Mouse (Mus musculus): Measurements from ENCODE around the gene Mov10.
"Not testable (repeated sequence)": the region's sequence is repeated elsewhere in the genome, so short reads cannot be mapped to it uniquely, and the experiment has no call there.

Mov10 gene

DNA sequence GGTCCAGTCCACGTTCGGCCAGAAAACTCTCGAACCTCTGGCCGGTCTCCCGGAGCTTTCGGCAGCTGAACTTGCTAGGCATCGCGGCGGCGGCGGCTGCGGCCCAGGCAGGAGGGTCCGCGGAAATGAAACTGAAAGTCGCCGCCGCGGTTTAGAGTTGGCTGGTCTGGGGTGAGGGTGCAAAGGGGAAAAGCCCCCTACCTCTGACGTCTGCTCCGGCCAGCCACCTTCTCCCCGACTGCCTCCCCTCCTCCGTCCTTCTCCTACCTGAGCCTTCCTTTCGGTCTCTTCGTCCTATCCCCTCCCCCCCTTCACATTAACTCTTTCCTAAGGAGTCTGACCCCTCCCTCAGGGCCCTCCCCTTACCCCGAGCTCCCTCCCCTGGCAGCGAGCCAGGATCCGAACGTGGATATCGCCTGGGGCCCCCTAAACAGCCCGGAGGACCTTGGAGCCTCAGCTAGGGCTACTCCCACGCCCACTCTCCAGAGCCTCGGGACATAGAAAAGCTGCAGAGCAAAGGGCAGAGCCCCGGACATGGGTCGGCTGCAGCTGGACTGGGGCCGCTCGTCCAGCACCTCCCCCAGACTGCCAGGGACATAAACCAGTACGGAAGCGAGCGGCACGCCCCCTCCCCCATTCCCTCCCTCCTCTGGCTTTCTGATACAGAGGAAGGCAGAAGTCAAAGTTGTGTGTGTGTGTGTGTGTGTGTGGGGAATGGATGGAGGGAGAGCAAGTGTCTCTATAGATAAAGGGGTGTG lies at the start of gene Mov10:
Mov10 (minus strand) TSS at position 573 of the 758 bp plus-strand sequence.
- peak; percentile 85 for DNase-seq (ENCODE audit: inconsistent ontology term)

- not testable (repeated sequence) for DNase-seq (ENCODE audit: inconsistent ontology term)
Observed at GRCm38 (mm10) chr3:104866674-104867073, 48.3 kb upstream of the Mov10 start.

DNA sequence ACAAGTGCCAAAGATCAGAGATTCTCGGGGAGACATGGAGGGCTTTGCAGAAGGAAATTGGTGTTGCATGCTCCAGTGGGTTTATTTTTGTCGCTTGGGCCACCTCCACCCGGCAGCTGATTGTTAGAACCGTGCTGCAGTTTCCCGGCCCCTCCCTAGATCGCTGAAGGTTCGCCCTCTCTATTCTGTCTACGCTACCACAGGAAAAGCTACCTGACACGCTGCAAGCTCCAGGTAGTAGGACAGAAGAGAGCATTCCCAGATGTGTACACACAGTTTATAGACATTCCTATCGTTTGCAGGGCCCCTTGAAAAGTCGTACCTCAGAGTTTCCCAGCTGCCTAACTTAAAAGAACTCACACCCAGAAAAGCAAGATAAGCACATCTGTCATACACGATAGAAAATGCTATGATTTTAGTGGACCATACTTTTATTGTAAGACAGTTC lies 47.0 kb upstream of the Mov10 start:
- peak; percentile 27 for DNase-seq (ENCODE audit: inconsistent ontology term)

DNA sequence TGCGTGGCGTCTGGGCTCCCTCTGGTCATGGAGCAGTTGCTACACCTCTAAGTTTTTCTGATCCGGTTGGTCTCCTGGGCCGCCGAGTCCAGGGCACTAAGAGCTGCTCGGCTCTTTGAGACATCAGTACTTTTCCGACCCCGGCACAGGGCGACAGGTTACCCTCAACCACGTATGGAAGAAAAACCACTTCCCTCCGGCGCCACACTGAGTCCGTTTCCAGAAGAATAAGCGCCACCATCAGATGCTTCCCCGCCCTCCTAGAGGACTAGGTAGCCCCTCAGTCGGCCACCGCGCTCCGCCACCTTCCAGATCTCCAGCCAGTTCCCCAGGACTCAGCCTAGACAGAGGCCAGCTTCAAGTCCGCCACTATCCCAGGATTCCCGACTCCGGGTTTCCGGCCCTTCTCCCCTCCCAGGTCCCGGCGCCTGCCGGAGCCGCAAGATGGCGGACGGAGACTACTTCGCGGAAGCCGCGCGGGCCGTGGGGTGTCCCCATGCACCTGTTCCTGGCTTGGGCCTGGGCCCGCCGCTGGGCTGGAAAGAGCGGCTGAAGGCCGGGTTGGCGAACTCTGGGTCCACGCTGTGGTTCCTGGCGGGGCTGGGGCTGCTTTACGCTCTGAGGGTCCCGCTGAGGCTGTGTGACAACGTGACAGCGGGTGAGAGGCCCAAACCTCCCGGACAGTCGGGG lies 46.4 kb upstream of the Mov10 start:
- peak; percentile 92 for DNase-seq (ENCODE audit: inconsistent ontology term)

DNA sequence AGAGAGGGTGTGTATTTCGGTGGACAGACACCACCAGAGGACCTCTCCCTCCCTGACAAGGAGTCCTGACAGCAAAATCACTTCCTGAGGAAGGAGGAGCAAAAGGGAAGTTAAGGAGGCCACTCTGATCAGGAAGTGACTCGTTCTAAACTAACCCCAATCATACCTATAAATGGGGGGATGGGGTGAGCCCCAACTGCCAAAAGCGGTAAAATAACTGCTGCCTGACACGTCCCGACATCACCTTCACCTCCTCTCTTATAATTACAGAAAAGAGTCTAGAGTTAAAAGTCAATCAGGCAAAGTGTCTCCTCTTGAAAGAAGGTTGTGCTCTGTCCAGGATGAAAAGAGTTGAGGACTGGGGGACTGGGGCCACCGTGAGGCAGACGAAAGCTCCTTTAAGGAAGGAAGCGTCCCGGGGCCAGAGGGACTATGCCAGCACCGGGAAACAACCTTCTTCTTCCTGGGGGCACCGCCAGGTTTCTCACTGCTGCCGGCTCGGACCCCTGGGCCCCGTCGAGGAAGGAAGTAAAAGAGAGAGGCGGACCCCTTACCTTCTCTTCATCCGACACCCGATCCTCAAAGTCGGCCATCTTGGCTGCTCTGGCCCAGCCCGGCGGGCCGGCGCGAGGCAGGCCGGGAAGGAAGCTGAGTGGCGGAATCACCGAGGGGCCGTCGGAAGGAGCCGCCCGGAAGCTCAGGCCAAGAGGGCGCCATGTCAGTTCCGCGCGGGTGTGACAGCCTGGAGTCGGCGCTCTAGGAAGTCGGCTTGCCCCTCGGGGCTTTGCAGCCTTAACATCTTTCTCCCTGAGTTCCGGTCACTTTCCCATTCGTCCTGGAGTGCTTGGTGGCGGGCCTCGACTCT lies 45.7 kb upstream of the Mov10 start, which contains the start of the genes St7l and Capza1:
St7l (plus strand) TSS at position 220 of the 865 bp plus-strand sequence.
Capza1 (minus strand) TSS at position 720 of the 865 bp plus-strand sequence.
- peak; percentile 91 for DNase-seq (ENCODE audit: inconsistent ontology term)

DNA sequence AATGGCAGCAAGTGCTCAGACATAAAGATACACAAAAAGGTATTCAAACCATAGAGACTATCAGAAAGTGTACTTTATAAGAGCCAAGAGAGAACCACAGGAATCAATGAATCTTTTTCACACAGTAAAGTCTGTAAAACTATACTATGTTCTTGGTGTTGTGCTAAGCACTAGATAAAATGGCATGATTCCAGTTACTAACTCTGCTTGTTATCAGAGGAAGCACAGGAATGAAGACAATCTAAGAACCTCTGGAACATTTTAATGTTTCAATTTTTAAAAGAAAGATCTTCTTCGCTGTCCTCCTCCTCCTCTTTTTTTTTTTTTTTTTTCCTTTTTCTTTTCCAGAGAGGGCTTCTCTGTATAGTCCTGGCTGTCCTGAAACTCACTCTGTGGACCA lies 40.2 kb upstream of the Mov10 start:
- no peak for DNase-seq (ENCODE audit: inconsistent ontology term)

DNA sequence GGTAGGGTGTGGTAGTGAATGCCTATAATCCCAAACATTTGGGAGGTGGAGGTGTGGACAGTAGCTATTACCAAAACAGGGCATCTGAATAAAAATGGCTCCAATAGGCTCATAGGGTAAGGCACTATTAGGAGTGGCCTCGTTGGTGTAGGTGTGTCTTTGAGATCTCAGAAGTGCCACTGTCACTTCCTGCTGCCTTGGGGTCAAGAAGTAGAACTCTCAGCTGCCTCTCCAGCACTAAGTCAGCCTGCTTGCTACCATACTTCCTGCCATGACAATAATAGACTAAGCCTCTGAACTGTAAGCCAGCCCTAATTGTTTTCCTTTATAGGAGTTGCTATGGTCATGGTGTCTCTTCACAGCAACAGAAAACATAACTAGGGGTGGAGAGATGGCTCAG lies 37.7 kb upstream of the Mov10 start:
- DNase-seq (ENCODE audit: inconsistent ontology term), result no peak

GRCm38 (mm10) chr3:104854866-104855265 lies 36.5 kb upstream of the Mov10 start:
- no peak for DNase-seq (ENCODE audit: inconsistent ontology term)

DNA sequence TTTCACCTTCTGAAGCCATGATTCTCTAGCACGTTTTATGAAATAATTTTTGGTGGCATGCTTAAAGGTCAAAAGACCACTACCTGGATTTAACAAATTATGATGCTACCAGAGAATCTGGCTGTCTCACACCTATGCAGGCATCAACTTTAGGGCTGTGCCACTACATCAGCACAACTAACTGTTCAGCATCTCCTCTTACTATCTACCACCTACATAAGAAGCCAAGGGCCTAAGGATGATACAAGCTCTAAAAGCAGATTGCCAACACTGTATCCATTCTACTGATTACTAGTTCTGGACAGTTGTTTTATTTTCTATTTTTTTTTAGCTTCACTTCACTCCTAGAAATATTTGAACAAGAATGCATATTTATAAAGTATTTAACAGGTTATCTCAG lies 36.1 kb upstream of the Mov10 start:
- no peak for DNase-seq (ENCODE audit: inconsistent ontology term)

- DNase-seq (ENCODE audit: inconsistent ontology term), result no peak
Observed at GRCm38 (mm10) chr3:104846601-104847000, 28.2 kb upstream of the Mov10 start.

DNA sequence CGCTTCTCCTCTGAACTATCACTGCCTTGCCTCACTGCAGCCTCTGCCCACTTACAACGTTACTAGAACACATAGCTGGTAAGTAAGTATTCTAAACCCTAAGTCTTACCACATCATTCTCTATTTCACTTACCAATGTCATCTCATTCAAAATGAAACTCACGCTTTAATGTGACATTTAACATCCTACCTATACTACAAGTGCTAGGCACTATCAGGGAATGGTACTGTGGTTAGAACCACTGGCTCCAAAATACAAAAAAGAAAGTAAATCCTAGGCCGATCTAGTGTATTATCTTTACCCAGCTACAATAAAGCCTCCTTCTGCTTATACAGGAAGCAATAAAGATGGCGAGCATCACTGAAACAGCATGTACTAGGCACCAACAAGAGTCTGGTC lies 22.7 kb upstream of the Mov10 start:
- DNase-seq (ENCODE audit: inconsistent ontology term), result no peak

- DNase-seq (ENCODE audit: inconsistent ontology term), result no peak
Observed at GRCm38 (mm10) chr3:104835797-104836196, 17.4 kb upstream of the Mov10 start.

GRCm38 (mm10) chr3:104822413-104822812 lies 4.0 kb upstream of the Mov10 start:
- DNase-seq (ENCODE audit: inconsistent ontology term), result no peak

DNA sequence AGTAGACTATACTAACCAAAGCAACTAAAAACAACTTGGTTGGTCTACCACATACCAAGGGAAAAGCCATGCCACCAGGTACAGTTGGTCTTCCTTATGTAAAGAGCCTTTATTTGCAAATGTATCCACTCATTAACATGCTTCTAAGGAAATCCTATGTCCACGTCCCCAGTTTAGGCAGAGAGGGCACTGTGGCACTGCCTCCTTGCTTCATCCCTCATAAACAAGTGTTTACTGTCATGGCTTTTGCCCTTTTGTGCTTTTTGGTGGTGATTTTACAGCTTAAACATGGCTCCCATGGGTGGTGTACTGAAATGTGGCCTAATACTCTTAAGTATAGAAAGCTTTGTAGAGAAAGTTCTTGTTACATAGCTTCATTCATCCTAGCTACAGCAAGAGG lies 2.1 kb upstream of the Mov10 start:
- no peak for DNase-seq (ENCODE audit: inconsistent ontology term)

- DNase-seq (ENCODE audit: inconsistent ontology term), result no peak
Observed at GRCm38 (mm10) chr3:104818749-104819134, 379 bp upstream of the Mov10 start.

- DNase-seq (ENCODE audit: inconsistent ontology term), result peak; percentile 75
Observed at GRCm38 (mm10) chr3:104817481-104817990, 827 bp downstream of the Mov10 start.

DNA sequence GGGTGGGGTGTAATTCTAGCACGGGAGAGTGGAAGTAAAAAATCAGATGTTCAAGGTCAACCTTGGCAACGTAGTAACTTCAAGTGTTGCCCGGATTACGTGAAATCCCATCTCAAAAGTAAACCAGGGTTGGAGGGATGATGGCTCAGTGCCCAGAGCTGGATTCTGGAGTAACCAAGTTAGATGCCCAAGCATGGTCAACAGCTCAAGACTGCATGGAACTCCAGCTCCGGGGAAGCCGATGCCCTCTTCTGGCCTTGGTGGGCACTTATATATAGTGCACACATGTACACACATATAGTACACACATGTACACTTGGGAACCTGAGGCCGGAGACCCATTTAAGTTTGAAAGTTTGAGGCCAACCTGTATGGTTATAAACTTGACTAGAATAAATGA lies 2.2 kb downstream of the Mov10 start:
- DNase-seq (ENCODE audit: inconsistent ontology term), result no peak

DNA sequence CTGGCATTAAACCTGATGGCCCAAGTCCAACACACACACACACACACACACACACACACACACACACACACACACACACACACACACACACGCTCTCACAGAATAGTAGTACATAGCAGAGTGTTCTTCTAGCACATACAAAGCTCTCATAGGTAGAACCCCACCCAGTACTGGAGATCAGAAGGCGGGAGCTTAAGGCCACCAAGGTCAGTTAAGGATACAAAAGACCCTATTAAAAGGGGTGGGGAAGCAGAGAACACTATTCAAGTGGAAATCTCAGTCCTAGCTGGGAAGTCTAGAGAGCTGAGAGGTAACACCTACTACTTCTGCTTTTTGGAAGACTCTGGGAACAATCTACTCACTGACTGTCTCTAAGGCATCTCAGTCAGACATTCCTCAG lies 3.0 kb downstream of the Mov10 start:
- DNase-seq (ENCODE audit: inconsistent ontology term), result no peak

DNA sequence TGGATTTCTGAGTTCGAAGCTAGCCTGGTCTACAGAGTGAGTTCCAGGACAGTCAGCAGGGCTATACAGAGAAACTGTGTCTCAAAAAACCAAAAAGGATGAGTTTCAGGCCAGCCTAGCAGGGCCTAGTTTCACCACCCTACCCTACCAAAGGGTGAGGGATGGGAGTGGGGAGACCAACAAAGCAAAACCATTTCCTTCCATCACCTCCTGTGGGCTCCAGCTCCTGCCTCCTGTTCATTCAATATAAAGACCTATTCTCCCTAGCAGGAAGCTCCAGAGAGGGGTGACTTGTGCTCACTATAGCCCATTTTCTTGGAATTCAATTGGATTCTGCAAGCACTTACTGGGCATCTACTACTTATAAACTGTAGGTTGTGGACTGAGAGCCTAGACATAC lies 3.6 kb downstream of the Mov10 start:
- no peak for DNase-seq (ENCODE audit: inconsistent ontology term)

DNA sequence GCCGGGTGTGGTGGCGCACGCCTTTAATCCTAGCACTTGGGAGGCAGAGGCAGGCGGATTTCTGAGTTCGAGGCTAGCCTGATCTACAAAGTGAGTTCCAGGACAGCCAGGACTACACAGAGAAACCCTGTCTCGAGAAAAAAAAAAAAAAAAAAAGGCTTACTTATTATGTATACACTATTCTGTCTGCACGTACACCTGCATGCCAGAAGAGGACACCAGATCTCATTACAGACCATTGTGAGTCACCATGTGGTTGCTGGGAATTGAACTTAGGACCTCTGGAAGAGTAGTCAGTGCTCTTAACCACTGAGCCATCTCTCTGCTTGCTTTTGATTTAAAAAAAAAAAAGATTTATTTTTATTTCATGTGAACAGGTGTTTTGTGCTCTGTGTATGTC lies 5.1 kb downstream of the Mov10 start:
- DNase-seq (ENCODE audit: inconsistent ontology term), result not testable (repeated sequence)

- no peak for DNase-seq (ENCODE audit: inconsistent ontology term)
Observed at GRCm38 (mm10) chr3:104812254-104812653, 6.1 kb downstream of the Mov10 start.

DNA sequence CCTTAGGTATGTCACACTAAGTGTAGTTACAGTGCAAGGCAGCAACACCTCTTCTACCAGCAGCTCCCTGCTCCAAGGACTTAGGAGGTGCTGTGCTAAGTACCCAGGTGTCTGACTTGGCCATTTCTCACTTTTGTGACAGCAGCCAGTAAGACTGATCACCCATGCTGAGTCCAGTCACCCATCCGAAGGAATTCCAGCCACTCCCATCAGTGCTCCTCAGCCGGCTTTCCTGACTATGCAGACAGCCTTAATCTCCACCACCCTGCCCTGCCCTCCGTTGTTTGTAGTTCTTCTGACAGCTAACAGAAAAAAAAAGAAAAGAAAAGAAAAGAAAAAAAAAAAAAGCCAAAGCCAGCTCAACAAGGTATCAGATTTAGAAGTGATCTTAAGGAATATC lies 6.6 kb downstream of the Mov10 start:
- no peak for DNase-seq (ENCODE audit: inconsistent ontology term)
